Mouse (Mus musculus): ENCODE measurements around the gene Srd5a1.

DNA sequence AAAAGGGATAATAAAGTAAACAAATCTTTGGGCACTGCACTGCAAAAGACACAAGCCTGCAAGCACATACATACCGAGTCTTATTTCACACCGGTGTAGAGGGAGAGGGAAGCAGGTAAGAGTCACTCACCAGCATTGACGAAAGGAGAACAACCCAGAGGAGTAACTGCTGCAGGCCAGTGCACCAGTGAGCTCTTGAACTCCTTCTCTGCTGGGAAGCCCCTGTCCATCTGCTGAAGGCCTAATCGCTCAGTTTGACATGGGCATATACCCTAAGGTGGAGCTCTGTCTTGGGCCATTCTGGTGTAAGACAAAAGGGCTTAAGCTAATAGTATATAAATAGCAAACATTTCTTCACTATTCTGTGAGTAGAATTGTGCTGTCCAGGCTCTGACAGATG is 28.9 kb upstream of the Srd5a1 start:
- TF ChIP-seq POLR2A (IDR thresholded peaks at IDR 0.05; ENCODE audit: borderline replicate concordance, extremely low read depth, low read depth, low read length) (no peak), CTCF (IDR thresholded peaks at IDR 0.05; ENCODE audit: insufficient read depth, low read length) (no peak)

Measured in lung, adult 2 months (tissue).